Mouse (Mus musculus): Measurements from ENCODE around the gene Etnk1. TPM values are rescaled to one million over a fixed set of nuclear protein-coding genes. Genes with fewer than 3 reads are reported as not detected.

Etnk1 gene
- polyA plus RNA-seq, 1 experiment from 2014 or later: 16.3 TPM

DNA sequence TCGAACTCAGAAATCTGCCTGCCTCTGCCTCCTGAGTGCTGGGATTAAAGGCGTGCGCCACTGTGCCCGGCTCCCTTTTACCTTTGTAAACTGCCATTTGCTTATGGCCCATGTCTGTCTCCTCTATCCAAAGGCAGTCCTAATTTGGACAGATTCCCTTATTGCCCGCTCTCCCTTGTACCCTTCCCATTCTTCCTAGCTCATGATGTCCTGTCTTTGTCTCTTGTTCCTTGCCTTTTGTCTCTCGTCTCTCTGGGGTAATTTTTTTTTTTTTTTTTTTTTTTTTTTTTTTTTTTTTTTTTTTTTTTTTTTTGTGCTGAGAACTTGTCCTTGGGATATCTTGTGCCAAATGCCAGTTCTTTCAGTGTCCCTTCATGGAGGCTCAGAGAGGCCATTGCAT, 46.4 kb downstream of the Etnk1 start:
- no peak overlapping the region for H3K27ac ChIP-seq (ENCODE audit: low read length)
- no peak overlapping the region for H3K4me2 ChIP-seq (ENCODE audit: low read depth, low read length)
- WGBS: 95% methylated on average over 6 of the region's 6 CpGs
- no peaks in the 10 kb centered on the region for H3K4me1 ChIP-seq (ENCODE audit: control insufficient read depth, insufficient read depth, low read length)
- H3K27me3 ChIP-seq (ENCODE audit: control insufficient read depth, insufficient read depth, low read length): no peaks in the 10 kb centered on the region
- H3K4me3 ChIP-seq (replicated peaks; ENCODE audit: low read length): no peak overlapping the region
- H3K9me3 ChIP-seq (replicated peaks; ENCODE audit: control insufficient read depth, low read length): peaks cover 13% of the 10 kb centered on the region
- H3K9ac ChIP-seq (ENCODE audit: low read length): no peak overlapping the region
- ATAC-seq (ENCODE audit: insufficient read depth, low FRiP score): no peak
- no peaks in the 10 kb centered on the region; the same call in none of the 2 replicates for H3K36me3 ChIP-seq (ENCODE audit: control insufficient read depth, insufficient read depth, low read length)

DNA sequence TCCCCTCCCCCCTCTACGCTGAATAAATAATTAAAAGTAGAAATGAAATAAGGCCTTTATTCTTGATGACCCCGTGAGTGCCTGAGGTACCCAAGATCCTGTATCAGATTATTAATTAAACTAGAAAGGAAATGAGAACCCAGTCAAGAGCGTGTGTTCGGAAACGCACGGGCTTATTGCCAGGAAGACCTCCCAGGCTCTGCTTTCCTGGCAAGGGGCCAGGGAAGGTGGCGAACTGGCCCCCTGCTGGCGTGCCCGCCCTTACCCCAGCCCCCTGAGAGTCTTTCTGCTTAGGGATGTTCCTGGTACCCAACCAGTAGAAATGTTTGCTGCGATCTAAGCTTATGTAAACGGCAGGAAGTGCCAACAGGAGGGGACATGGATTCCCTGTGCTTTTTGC, 49.2 kb downstream of the Etnk1 start:
- no peaks in the 10 kb centered on the region for H3K4me1 ChIP-seq (ENCODE audit: control insufficient read depth, insufficient read depth, low read length)
- no peak overlapping the region for H3K27ac ChIP-seq (ENCODE audit: low read length)
- no peaks in the 10 kb centered on the region for H3K36me3 ChIP-seq (ENCODE audit: control insufficient read depth, insufficient read depth, low read length)
- H3K4me2 ChIP-seq (ENCODE audit: low read depth, low read length): no peak overlapping the region
- no peak overlapping the region for H3K9ac ChIP-seq (ENCODE audit: low read length)
- H3K4me3 ChIP-seq (replicated peaks; ENCODE audit: low read length): no peak overlapping the region
- ATAC-seq (ENCODE audit: insufficient read depth, low FRiP score): no peak
- WGBS: 71% methylated on average over 11 of the region's 11 CpGs
- no peaks in the 10 kb centered on the region for H3K27me3 ChIP-seq (ENCODE audit: control insufficient read depth, insufficient read depth, low read length)
- peaks cover 13% of the 10 kb centered on the region for H3K9me3 ChIP-seq (replicated peaks; ENCODE audit: control insufficient read depth, low read length)

DNA sequence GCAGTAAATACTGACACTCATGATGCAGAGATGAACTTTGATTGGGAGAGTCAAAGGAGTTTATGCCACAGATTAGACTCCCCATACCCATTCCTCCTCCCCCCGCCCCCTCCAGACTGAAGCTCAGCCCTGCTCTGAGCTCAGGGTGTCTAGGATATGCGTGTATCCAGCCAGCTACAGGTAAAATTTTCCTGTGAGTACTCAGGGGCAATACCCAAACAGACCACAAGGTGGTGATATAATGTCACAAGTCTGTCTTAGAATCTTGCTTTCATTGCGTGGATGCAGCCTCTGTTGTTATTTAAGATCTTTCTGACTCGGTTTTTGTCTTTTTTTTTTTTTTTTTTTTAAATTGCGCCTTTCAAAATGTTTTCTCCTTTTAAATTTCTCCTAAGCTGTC, 52.3 kb downstream of the Etnk1 start:
- no peak for ATAC-seq (ENCODE audit: insufficient read depth, low FRiP score)
- no peak overlapping the region for H3K4me3 ChIP-seq (replicated peaks; ENCODE audit: low read length)
- H3K27me3 ChIP-seq (ENCODE audit: control insufficient read depth, insufficient read depth, low read length): no peaks in the 10 kb centered on the region
- WGBS: 5% methylated on average over 5 of the region's 5 CpGs
- no peak overlapping the region for H3K4me2 ChIP-seq (ENCODE audit: low read depth, low read length)
- no peaks in the 10 kb centered on the region for H3K4me1 ChIP-seq (ENCODE audit: control insufficient read depth, insufficient read depth, low read length)
- H3K36me3 ChIP-seq (ENCODE audit: control insufficient read depth, insufficient read depth, low read length): no peaks in the 10 kb centered on the region
- H3K27ac ChIP-seq (ENCODE audit: low read length): no peak overlapping the region
- no peak overlapping the region for H3K9ac ChIP-seq (ENCODE audit: low read length)
- peaks cover 8% of the 10 kb centered on the region for H3K9me3 ChIP-seq (replicated peaks; ENCODE audit: control insufficient read depth, low read length)

DNA sequence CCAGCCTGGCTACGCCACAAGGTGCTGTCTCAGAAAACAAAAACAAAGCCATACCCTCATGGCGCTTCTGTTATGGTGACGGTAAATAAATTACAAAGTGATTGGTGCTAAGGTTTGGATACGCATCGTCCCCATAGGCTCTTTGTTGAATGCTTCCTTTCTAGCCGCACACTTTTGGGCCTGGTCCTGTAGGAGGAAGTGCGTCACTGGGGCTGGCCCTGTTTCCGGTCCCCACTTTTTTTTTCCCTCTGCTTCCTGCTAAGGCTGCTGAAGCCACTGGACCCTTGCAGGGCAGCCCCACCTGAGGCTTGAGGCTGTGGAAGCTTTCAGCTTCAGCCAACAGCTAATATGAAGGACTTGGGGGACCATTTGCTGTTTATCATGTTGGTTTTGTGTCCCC, 54.2 kb downstream of the Etnk1 start:
- no peak for ATAC-seq (ENCODE audit: insufficient read depth, low FRiP score)
- no peaks in the 10 kb centered on the region for H3K9me3 ChIP-seq (replicated peaks; ENCODE audit: control insufficient read depth, low read length)
- H3K9ac ChIP-seq (ENCODE audit: low read length): no peak overlapping the region
- H3K4me3 ChIP-seq (replicated peaks; ENCODE audit: low read length): no peak overlapping the region
- no peaks in the 10 kb centered on the region for H3K27me3 ChIP-seq (ENCODE audit: control insufficient read depth, insufficient read depth, low read length)
- WGBS: 83% methylated on average over 8 of the region's 8 CpGs
- H3K4me1 ChIP-seq (ENCODE audit: control insufficient read depth, insufficient read depth, low read length): no peaks in the 10 kb centered on the region
- H3K4me2 ChIP-seq (ENCODE audit: low read depth, low read length): no peak overlapping the region
- H3K36me3 ChIP-seq (ENCODE audit: control insufficient read depth, insufficient read depth, low read length): no peaks in the 10 kb centered on the region
- H3K27ac ChIP-seq (ENCODE audit: low read length): no peak overlapping the region

DNA sequence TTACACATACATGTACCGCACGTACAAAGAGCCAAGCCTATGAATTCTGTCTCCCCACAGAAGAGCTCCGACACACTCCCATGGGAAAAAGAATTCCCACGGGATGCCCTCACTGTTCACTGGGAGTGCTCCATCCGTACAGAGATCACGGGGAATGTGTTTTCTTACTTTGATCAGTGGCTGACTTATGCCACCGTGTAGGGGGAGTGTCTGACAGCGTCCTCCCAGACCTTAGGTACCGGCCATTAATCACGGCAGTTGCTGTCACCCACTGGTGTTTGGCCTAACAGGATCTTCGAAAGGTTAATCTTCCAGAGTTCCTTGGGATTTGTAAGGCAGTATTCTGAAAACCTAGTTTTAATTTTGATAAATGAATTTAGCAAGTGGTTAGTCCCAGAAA, 57.0 kb downstream of the Etnk1 start:
- no peak for ATAC-seq (ENCODE audit: insufficient read depth, low FRiP score)
- no peak overlapping the region for H3K9ac ChIP-seq (ENCODE audit: low read length)
- H3K9me3 ChIP-seq (replicated peaks; ENCODE audit: control insufficient read depth, low read length): no peaks in the 10 kb centered on the region
- H3K4me3 ChIP-seq (replicated peaks; ENCODE audit: low read length): no peak overlapping the region
- H3K4me2 ChIP-seq (ENCODE audit: low read depth, low read length): no peak overlapping the region
- WGBS: 57% methylated on average over 11 of the region's 11 CpGs
- no peaks in the 10 kb centered on the region for H3K4me1 ChIP-seq (ENCODE audit: control insufficient read depth, insufficient read depth, low read length)
- no peak overlapping the region for H3K27ac ChIP-seq (ENCODE audit: low read length)
- H3K27me3 ChIP-seq (ENCODE audit: control insufficient read depth, insufficient read depth, low read length): no peaks in the 10 kb centered on the region
- no peaks in the 10 kb centered on the region for H3K36me3 ChIP-seq (ENCODE audit: control insufficient read depth, insufficient read depth, low read length)

DNA sequence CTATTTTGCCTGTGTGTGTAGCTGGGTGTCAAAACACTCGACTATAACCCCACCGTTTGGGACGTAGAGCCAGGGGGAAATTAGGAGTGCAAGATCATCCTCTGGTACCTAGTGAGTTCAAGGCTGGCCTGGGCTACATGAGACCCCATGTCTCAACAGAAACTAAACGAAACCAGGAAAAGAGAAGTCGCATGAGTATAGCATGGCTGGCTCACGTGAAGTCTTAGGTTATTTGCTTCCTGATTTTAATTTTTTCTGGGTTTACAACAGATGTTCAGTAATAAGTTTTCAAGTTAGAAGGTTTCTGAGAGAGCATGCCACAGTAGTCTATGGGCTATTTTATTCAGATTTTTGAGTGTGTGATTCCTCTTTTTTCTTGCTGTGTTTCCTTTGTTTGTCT, 57.9 kb downstream of the Etnk1 start:
- H3K4me2 ChIP-seq (ENCODE audit: low read depth, low read length): no peak overlapping the region

GRCm38 (mm10) chr6:143228696-143229095, 61.7 kb downstream of the Etnk1 start:
- Histone ChIP-seq H3K9ac (ENCODE audit: low read length) (no peak overlapping the region), H3K36me3 (ENCODE audit: control insufficient read depth, insufficient read depth, low read length) (no peaks in the 10 kb centered on the region), H3K4me1 (ENCODE audit: control insufficient read depth, insufficient read depth, low read length) (no peaks in the 10 kb centered on the region), H3K9me3 (replicated peaks; ENCODE audit: control insufficient read depth, low read length) (no peaks in the 10 kb centered on the region), H3K27me3 (ENCODE audit: control insufficient read depth, insufficient read depth, low read length) (no peaks in the 10 kb centered on the region), H3K4me2 (ENCODE audit: low read depth, low read length) (no peak overlapping the region), H3K27ac (ENCODE audit: low read length) (no peak overlapping the region), H3K4me3 (replicated peaks; ENCODE audit: low read length) (no peak overlapping the region)
- no peak for ATAC-seq (ENCODE audit: insufficient read depth, low FRiP score)
- WGBS: 74% methylated on average over 5 of the region's 5 CpGs

More for the DNA sequence above, 57.9 kb downstream of the Etnk1 start:
- Histone ChIP-seq H3K4me1 (ENCODE audit: control insufficient read depth, insufficient read depth, low read length) (no peaks in the 10 kb centered on the region), H3K36me3 (ENCODE audit: control insufficient read depth, insufficient read depth, low read length) (no peaks in the 10 kb centered on the region), H3K9ac (ENCODE audit: low read length) (no peak overlapping the region), H3K27ac (ENCODE audit: low read length) (no peak overlapping the region), H3K4me3 (replicated peaks; ENCODE audit: low read length) (no peak overlapping the region), H3K27me3 (ENCODE audit: control insufficient read depth, insufficient read depth, low read length) (no peaks in the 10 kb centered on the region), H3K9me3 (replicated peaks; ENCODE audit: control insufficient read depth, low read length) (no peaks in the 10 kb centered on the region)
- WGBS: 76% methylated on average over 6 of the region's 6 CpGs
- no peak for ATAC-seq (ENCODE audit: insufficient read depth, low FRiP score)

DNA sequence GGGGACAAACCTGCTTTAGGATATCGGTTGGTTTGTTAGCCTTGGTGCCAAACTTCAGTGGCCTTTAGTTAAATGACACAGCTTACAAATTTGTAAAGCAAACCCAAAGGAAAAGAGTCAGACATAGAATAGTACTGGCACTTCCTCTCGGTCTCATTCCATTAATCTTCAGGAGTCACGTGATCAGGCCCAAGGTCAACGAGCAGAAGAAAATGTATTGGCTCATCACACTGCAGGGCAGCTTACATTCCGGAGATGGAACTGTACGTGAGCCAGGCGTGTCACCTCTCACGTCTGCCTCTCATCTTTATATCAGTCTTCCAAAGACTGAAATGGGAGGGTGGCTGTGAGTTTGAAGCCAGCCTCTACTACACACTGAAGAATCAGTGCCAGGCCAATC, 62.9 kb downstream of the Etnk1 start:
- 49% methylated on average over 8 of the region's 8 CpGs for WGBS
- Histone ChIP-seq H3K9me3 (replicated peaks; ENCODE audit: control insufficient read depth, low read length) (no peaks in the 10 kb centered on the region), H3K4me3 (replicated peaks; ENCODE audit: low read length) (no peak overlapping the region), H3K9ac (ENCODE audit: low read length) (no peak overlapping the region), H3K4me2 (ENCODE audit: low read depth, low read length) (no peak overlapping the region), H3K4me1 (ENCODE audit: control insufficient read depth, insufficient read depth, low read length) (no peaks in the 10 kb centered on the region), H3K27ac (ENCODE audit: low read length) (no peak overlapping the region), H3K27me3 (ENCODE audit: control insufficient read depth, insufficient read depth, low read length) (no peaks in the 10 kb centered on the region), H3K36me3 (ENCODE audit: control insufficient read depth, insufficient read depth, low read length) (no peaks in the 10 kb centered on the region)
- ATAC-seq (ENCODE audit: insufficient read depth, low FRiP score): no peak

GRCm38 (mm10) chr6:143230888-143231287, 63.9 kb downstream of the Etnk1 start:
- Histone ChIP-seq H3K36me3 (ENCODE audit: control insufficient read depth, insufficient read depth, low read length) (no peaks in the 10 kb centered on the region), H3K4me2 (ENCODE audit: low read depth, low read length) (no peak overlapping the region), H3K9ac (ENCODE audit: low read length) (no peak overlapping the region), H3K4me1 (ENCODE audit: control insufficient read depth, insufficient read depth, low read length) (no peaks in the 10 kb centered on the region), H3K9me3 (replicated peaks; ENCODE audit: control insufficient read depth, low read length) (no peaks in the 10 kb centered on the region), H3K27ac (ENCODE audit: low read length) (no peak overlapping the region), H3K4me3 (replicated peaks; ENCODE audit: low read length) (no peak overlapping the region), H3K27me3 (ENCODE audit: control insufficient read depth, insufficient read depth, low read length) (no peaks in the 10 kb centered on the region)
- WGBS: 75% methylated on average over 2 of the region's 2 CpGs
- no peak for ATAC-seq (ENCODE audit: insufficient read depth, low FRiP score)

- Histone ChIP-seq H3K36me3 (ENCODE audit: control insufficient read depth, insufficient read depth, low read length) (no peaks in the 10 kb centered on the region), H3K9me3 (replicated peaks; ENCODE audit: control insufficient read depth, low read length) (no peaks in the 10 kb centered on the region), H3K9ac (ENCODE audit: low read length) (no peak overlapping the region), H3K27ac (ENCODE audit: low read length) (no peak overlapping the region), H3K4me3 (replicated peaks; ENCODE audit: low read length) (no peak overlapping the region), H3K4me1 (ENCODE audit: control insufficient read depth, insufficient read depth, low read length) (no peaks in the 10 kb centered on the region), H3K4me2 (ENCODE audit: low read depth, low read length) (no peak overlapping the region), H3K27me3 (ENCODE audit: control insufficient read depth, insufficient read depth, low read length) (no peaks in the 10 kb centered on the region)
- 90% methylated on average over 11 of the region's 11 CpGs for WGBS
- no peak for ATAC-seq (ENCODE audit: insufficient read depth, low FRiP score)
Measured at GRCm38 (mm10) chr6:143232718-143233117, 65.7 kb downstream of the Etnk1 start.
